Mouse (Mus musculus): ENCODE measurements around the gene Gm10128. TPM values are rescaled to one million over a fixed set of nuclear protein-coding genes. Genes with fewer than 3 reads are reported as not detected.
"Not testable (repeated sequence)": the region's sequence is repeated elsewhere in the genome, so short reads cannot be mapped to it uniquely, and the experiment has no call there.

The Gm10128 gene
- not detected for total RNA-seq (2018; cell fraction: chromatin; rRNA removed)
- total RNA-seq (2018; cell fraction: cytosol; rRNA removed) = not detected
- total RNA-seq (2018; cell fraction: nucleus; rRNA removed) = not detected
- polyA plus RNA-seq (2018) = not detected in 3 replicates

GRCm38 (mm10) chr14:7643872-7644271 is at the start of gene Gm10128:
Gene Gm10128 (minus strand): TSS chr14:7643972.
- no CpG with 5 or more reads among the region's 2 CpGs for WGBS (ENCODE audit: missing documents)
- not testable (repeated sequence) for H3K4me3 ChIP-seq (ENCODE audit: inconsistent target); H3K27ac ChIP-seq; H3K36me3 ChIP-seq (ENCODE audit: inconsistent target); H3K79me2 ChIP-seq (ENCODE audit: inconsistent target)

- not testable (repeated sequence) for H3K4me3 ChIP-seq (ENCODE audit: inconsistent target); H3K36me3 ChIP-seq (ENCODE audit: inconsistent target); H3K79me2 ChIP-seq (ENCODE audit: inconsistent target); H3K27ac ChIP-seq
- 46% methylated on average over 5 of the region's 5 CpGs for WGBS (ENCODE audit: missing documents)
Measured at GRCm38 (mm10) chr14:7681170-7681569, 37.4 kb upstream of the Gm10128 start.

- not testable (repeated sequence) for H3K36me3 ChIP-seq (ENCODE audit: inconsistent target); H3K27ac ChIP-seq; H3K4me3 ChIP-seq (ENCODE audit: inconsistent target); H3K79me2 ChIP-seq (ENCODE audit: inconsistent target)
- 62% methylated on average over 2 of the region's 2 CpGs for WGBS (ENCODE audit: missing documents)
Measured at GRCm38 (mm10) chr14:7662491-7662890, 18.7 kb upstream of the Gm10128 start.

GRCm38 (mm10) chr14:7658101-7659074 is 14.6 kb upstream of the Gm10128 start:
- 0% methylated on average over 5 of the region's 76 CpGs for WGBS (ENCODE audit: missing documents)
- not testable (repeated sequence) for H3K4me3 ChIP-seq (ENCODE audit: inconsistent target); H3K27ac ChIP-seq

GRCm38 (mm10) chr14:7657456-7657855 is 13.7 kb upstream of the Gm10128 start:
- H3K4me3 ChIP-seq (ENCODE audit: inconsistent target); H3K36me3 ChIP-seq (ENCODE audit: inconsistent target); H3K27ac ChIP-seq; H3K79me2 ChIP-seq (ENCODE audit: inconsistent target): not testable (repeated sequence)
- WGBS (ENCODE audit: missing documents) = 7% methylated on average over 3 of the region's 10 CpGs

More at GRCm38 (mm10) chr14:7658101-7659074, 14.6 kb upstream of the Gm10128 start:
- not testable (repeated sequence) for H3K79me2 ChIP-seq (ENCODE audit: inconsistent target); H3K36me3 ChIP-seq (ENCODE audit: inconsistent target)

- H3K79me2 ChIP-seq (ENCODE audit: inconsistent target); H3K4me3 ChIP-seq (ENCODE audit: inconsistent target); H3K27ac ChIP-seq; H3K36me3 ChIP-seq (ENCODE audit: inconsistent target): not testable (repeated sequence)
- no CpG with 5 or more reads among the region's 2 CpGs for WGBS (ENCODE audit: missing documents)
Measured at GRCm38 (mm10) chr14:7595492-7595891, 48.3 kb downstream of the Gm10128 start, which contains the start of gene Gm10338. Gene Gm10338 (minus strand): TSS chr14:7595592.

Other genes starting within 250 kb of the Gm10128 start
- gene Gm3755, start 193.1 kb downstream of the Gm10128 start, polyA plus RNA-seq (2018) = not detected in 3 replicates
- not detected in 3 replicates for gene Gm3752, start 160.2 kb downstream of the Gm10128 start, polyA plus RNA-seq (2018)
- gene Gm3558, start 75.4 kb downstream of the Gm10128 start, polyA plus RNA-seq (2018) = not detected in 3 replicates
- gene Gm10338, start 48.4 kb downstream of the Gm10128 start, polyA plus RNA-seq (2018) = not detected in 3 replicates
- not detected in 3 replicates for gene Gm26661, start 147.6 kb upstream of the Gm10128 start, polyA plus RNA-seq (2018)
- gene Flnb, start 174.0 kb upstream of the Gm10128 start, polyA plus RNA-seq (2018) = 2.8 to 5.3 TPM (median 3.6 TPM) in 3 replicates

Data from macrophage (primary cell).